ENCODE assay signal across 13 mouse cellular contexts in genomic region chr15:80924211-80924610, GRCm38 (mm10).
"Had no signal": no experiment of that assay in that cellular context is flagged by ENCODE, and none has a peak within 500 bp of the region (broad histone marks: within the 10 kb centered on the region; RNA-seq: fewer than 3 reads in every experiment).

No protein-coding gene starts in this region.

- DNase-seq: gastrocnemius, postnatal 25 days; heart, adult 2 months; heart, postnatal 10 days; heart, postnatal 4 days; kidney, adult 11 months; kidney, adult 2 months; kidney, adult 9 months; kidney, postnatal 14 days; kidney, postnatal 36 days; layer of hippocampus, adult 9-11 months; layer of hippocampus, postnatal 36 days; liver; liver, embryonic 13.5 days had no signal
